Mouse (Mus musculus) C2C12 (cell line): ENCODE results near the gene Elovl4.

Experiments
- CEBPB ChIP-seq: IDR thresholded peaks from one replicate; pipeline ENCODE4 v1.6.1; 2011; ENCODE audit warnings: low read depth, mild to moderate bottlenecking, control low read depth, moderate library complexity
- CTCF ChIP-seq: IDR thresholded peaks from one replicate; pipeline ENCODE4 v1.5.1; 2011; ENCODE audit not compliant: control insufficient read depth, insufficient read depth, insufficient read length
- FOSL1 ChIP-seq: IDR thresholded peaks from one replicate; pipeline ENCODE4 v1.8.0; 2011; ENCODE audit warnings: mild to moderate bottlenecking, low read length; ENCODE audit not compliant: poor library complexity, insufficient read depth, severe bottlenecking
- MAX ChIP-seq: IDR thresholded peaks from one replicate; pipeline ENCODE4 v1.6.1; 2011; ENCODE audit warnings: mild to moderate bottlenecking, control low read depth

DNA sequence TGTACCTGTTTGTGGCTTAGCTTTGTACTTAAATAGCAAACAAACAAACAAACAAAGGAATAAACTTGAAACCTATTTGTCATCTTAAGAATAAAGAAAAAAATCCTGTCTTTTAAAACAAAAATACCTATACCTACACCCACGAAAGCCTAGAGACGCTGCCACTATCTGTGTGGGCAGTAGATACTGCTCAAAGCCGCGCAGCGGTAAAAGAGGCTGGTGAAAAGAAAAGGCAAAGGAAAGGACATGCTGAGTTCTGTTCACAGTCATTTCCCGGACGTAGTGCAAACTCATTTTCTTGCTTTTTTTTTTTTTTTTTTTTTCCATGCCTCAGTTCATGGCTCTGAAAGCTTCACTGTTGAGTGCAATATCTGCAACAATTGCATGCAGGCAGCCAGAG, 13.1 kb upstream of the Elovl4 start:
- TF ChIP-seq CTCF (no peak), MAX (no peak), CEBPB (no peak), FOSL1 (no peak)
